Mouse (Mus musculus) neural tube, embryonic 14.5 days (tissue): ENCODE results near the gene Gabrd. TPM values are rescaled to one million over a fixed set of nuclear protein-coding genes. Genes with fewer than 3 reads are reported as not detected.

Source experiments
- ATAC-seq: fragments of 200-750 bp; cut with Nextera tagmentation; 2 replicates; pipeline ENCODE4 v1.8.0; 2017; ENCODE audit warnings: low read depth, mild to moderate bottlenecking, moderate TSS enrichment, moderate library complexity
- H3K27ac ChIP-seq: fragments of 300-500 bp; sonication (generic); 2 replicates; pipeline ENCODE4 v1.5.1; 2014; ENCODE audit warnings: low read depth, mild to moderate bottlenecking, control low read depth, low read length, moderate library complexity, mixed read lengths
- H3K27me3 ChIP-seq: fragments of 300-500 bp; sonication (generic); 2 replicates; pipeline ENCODE4 v1.6.1; 2014; ENCODE audit warnings: low read length; ENCODE audit not compliant: control insufficient read depth, insufficient read depth
- H3K36me3 ChIP-seq: fragments of 300-500 bp; sonication (generic); 2 replicates; pipeline ENCODE4 v1.6.1; 2014; ENCODE audit warnings: low read length, mixed read lengths; ENCODE audit not compliant: control insufficient read depth, insufficient read depth
- H3K4me1 ChIP-seq: fragments of 300-500 bp; sonication (generic); 2 replicates; pipeline ENCODE4 v1.6.1; 2014; ENCODE audit warnings: low read length; ENCODE audit not compliant: control insufficient read depth, insufficient read depth
- H3K4me2 ChIP-seq: fragments of 300-500 bp; sonication (generic); 2 replicates; pipeline ENCODE4 v1.6.1; 2014; ENCODE audit warnings: mild to moderate bottlenecking, low read depth, low read length, control low read depth
- H3K4me3 ChIP-seq: fragments of 300-500 bp; sonication (generic); 2 replicates; pipeline ENCODE4 v1.5.1; 2014; ENCODE audit warnings: low read depth, low read length, control low read depth, mixed read lengths
- H3K9ac ChIP-seq: fragments of 300-500 bp; sonication (generic); replicated peaks from 2 replicates; pipeline ENCODE4 v1.6.1; 2014; ENCODE audit warnings: low read depth, mild to moderate bottlenecking, control low read depth, low read length, mixed read lengths
- H3K9me3 ChIP-seq: fragments of 300-500 bp; sonication (generic); 2 replicates; pipeline ENCODE4 v1.6.1; 2016; ENCODE audit warnings: low read length; ENCODE audit not compliant: control insufficient read depth
- WGBS: fragments of 180-500 bp; shearing (Covaris S2); extraction: QIAGEN DNeasy Blood & Tissue Kit; methylation state at CpG from one replicate; pipeline ENCODE4 v1.1.7; 2014; 5-methylcytosine and 5-hydroxymethylcytosine counted together
- polyA plus RNA-seq: library from polyadenylated mRNA; unstranded; fragments of >200 nt; fragmentation: Nextera tagmentation; extraction: Ambion mirVana; gene quantifications from 2 replicates; pipeline ENCODE4 v1.2.1, GENCODE M21; 2014

Gabrd gene
- polyA plus RNA-seq, 1 experiment from 2014 or later = 0.13 TPM

GRCm38 (mm10) chr4:155336284-155337050, 61.4 kb downstream of the Gabrd start:
- no peaks in the 10 kb centered on the region for H3K4me1 ChIP-seq

More at GRCm38 (mm10) chr4:155336284-155337050, 61.4 kb downstream of the Gabrd start:
- no peak for ATAC-seq
- Histone ChIP-seq H3K9me3 (no peaks in the 10 kb centered on the region), H3K4me2 (no peak overlapping the region), H3K27me3 (no peaks in the 10 kb centered on the region), H3K4me3 (no peak overlapping the region), H3K9ac (no peak overlapping the region), H3K36me3 (no peaks in the 10 kb centered on the region), H3K27ac (no peak overlapping the region)
- WGBS = 87% methylated on average over 12 of the region's 12 CpGs

Other genes starting within 250 kb of the Gabrd start
- gene Ski, start 175.5 kb downstream of the Gabrd start, polyA plus RNA-seq = 16.8 and 17.7 TPM in 2 replicates
- 70.8 and 71.5 TPM in 2 replicates for gene Faap20, start 148.3 kb downstream of the Gabrd start, polyA plus RNA-seq
- gene Prkcz, start 36.8 kb downstream of the Gabrd start, polyA plus RNA-seq = 82.1 and 83.1 TPM in 2 replicates
- 4.5 and 4.8 TPM in 2 replicates for gene Cfap74, start 11.1 kb upstream of the Gabrd start, polyA plus RNA-seq
- gene Tmem52, start 71.0 kb upstream of the Gabrd start, polyA plus RNA-seq = not detected in 2 replicates
- gene Gnb1, start 93.2 kb upstream of the Gabrd start, polyA plus RNA-seq = 1,136 and 1,158 TPM in 2 replicates
- 79.1 and 93.0 TPM in 2 replicates for gene Nadk, start 164.3 kb upstream of the Gabrd start, polyA plus RNA-seq
- gene Slc35e2, start 203.3 kb upstream of the Gabrd start, polyA plus RNA-seq = 21.0 and 21.4 TPM in 2 replicates
- 46.7 and 54.1 TPM in 2 replicates for gene Cdk11b, start 226.7 kb upstream of the Gabrd start, polyA plus RNA-seq
- not detected in 2 replicates for gene Gm10563, start 247.3 kb upstream of the Gabrd start, polyA plus RNA-seq